Mouse (Mus musculus): ENCODE measurements around the gene Mks1.

- no peak for TF ChIP-seq EP300 (IDR thresholded peaks at IDR 0.05; ENCODE audit: insufficient read depth, low read depth, low read length)
- no peak for TF ChIP-seq POLR2A (IDR thresholded peaks at IDR 0.05; ENCODE audit: insufficient read depth, low read depth, low read length)
- no peak for TF ChIP-seq CTCF (IDR thresholded peaks at IDR 0.05)
These were observed 9.8 kb downstream of the Mks1 start for GRCm38 (mm10) chr11:87862805-87863204.
